Mouse (Mus musculus) layer of hippocampus, postnatal 14 days (tissue): ENCODE measurements around the gene 2410004B18Rik. TPM values are rescaled to one million over a fixed set of nuclear protein-coding genes. Genes with fewer than 3 reads are reported as not detected.

ENCODE experiments used
- DNase-seq, 2 experiments: peaks; one replicate each; pipeline ENCODE4 v3.0.0; 2021 to 2022; ENCODE audit warnings: low spot score in 2 of 2, mixed read lengths in 1 of 2
- total RNA-seq, 2 experiments: library from RNA; stranded (reverse); gene quantifications; 2 replicates each; pipeline ENCODE4 v1.2.3; 2021

Gene 2410004B18Rik
- total RNA-seq, 2 experiments from 2014 or later, result 38.1 to 40.3 TPM

DNA sequence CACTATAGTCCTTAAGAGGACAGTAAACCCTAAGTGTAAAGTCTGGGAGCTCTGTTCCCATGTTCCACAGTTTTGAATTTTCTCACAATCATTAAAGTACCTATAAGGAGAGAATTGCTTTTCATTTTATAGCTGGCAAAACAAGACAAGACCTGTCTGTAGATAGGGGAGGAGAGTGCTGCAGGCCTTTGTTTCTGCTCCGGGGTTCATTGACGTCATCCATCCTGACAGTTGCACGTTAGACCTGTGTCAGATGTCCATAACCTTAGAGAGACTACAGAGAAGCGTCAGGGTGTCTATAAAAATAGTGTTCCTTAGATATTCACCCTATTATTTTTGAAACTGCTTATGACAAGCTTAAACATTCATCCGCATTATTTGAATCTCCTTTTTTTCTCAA, 12.3 kb upstream of the 2410004B18Rik start:
- no peak for DNase-seq

DNA sequence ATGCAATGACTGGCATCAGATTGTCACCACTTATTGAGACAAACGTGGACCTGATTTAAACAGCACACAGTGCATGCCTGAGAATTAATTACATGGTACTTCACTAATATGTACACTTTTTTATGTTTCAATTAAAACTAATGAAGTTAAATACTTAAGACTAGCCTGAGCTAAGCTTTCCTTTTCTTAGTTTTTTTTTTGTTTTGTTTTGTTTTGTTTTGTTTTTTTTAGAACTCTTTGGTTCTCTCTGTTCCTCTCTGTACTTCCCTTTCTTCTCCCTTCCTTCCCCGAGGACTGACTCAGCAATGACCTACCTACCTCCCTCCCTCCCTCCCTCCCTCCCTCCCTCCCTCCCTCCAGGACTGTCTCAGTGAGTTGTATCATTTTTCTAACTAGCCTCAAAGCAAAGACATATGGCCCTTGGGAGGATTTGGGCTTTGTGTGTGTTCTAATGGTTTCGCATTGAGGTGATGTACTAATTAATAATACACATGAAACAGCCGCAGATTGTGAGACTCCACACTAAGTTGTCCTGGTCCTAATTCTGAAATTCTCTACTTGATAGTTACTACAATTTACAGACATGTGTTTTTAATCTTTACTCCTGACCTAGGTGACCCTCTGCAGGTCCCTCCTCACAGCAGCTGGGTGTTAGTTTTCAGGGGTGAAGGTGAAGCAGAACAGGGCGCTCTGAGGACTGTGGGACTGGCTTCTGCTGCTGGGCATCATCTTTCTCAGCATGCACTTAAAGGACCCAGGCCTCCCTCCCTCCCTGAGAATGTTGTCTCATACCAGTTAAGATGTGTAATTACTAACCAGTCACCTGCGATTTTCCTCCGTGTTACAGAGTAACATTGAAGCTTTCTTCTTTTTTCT, 8.1 kb upstream of the 2410004B18Rik start:
- no peak for DNase-seq

DNA sequence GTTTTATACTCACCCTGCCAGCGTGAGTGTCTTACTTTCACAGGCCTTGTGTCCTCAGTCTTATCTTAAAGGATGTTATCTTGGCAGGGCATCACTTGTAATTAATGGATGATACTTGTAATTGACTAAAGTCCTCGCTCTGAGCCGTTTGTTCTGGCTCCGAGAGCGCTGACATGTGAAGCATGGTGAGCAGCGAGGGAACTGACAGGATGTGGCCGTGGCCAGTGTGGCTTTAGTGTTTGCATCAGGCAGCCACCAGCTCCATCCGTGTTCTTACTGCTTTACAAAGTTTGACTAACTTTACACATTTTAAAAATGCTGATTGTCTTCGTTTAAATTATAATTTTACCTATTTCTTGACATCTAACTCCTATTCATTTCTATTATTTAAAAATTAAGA, 4.0 kb upstream of the 2410004B18Rik start:
- DNase-seq, result no peak

DNA sequence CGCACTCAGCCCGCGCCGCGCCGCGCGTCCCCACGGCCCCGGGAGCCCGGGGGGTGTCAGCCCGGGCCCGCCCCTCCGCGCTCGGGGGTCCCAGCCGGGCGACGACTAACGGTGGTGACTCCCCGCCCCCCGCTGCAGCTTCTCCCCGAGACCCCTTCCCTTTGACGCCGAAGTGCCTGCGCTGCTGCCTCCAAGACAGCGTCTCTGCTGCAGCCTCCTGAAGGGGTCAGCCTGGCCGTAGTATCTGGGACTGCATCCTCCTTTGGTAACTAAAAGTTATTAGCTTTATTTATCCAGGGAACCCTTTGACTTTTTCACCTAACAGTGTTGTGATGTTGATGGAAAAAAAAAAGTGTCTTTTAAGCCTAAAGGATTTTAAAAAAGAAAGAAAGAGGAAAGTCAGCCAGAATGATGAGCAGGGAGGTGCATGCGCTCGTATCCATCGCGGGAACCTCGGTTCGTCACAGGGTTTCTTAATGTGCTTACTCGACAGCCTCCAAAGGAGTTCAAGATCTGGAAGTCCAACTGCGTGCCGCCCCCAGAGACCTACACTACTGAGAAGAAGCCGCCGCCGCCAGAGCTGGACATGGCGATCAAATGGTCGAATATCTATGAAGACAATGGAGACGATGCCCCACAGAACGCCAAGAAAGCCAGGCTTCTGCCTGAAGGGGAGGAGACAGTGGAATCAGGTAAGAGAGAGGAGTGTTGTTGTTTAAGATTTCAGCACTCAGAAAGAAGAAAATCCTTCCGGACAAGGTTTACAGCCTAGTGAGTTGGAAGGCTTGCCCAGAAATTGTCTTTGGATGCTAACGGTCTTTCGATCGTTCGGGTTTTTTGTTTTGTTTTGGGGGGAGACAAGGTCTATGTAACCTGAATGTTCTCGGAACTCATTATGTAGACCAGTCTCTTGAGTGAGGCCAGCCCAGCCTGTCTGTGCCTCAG, 863 bp downstream of the 2410004B18Rik start:
- DNase-seq, result no peak

DNA sequence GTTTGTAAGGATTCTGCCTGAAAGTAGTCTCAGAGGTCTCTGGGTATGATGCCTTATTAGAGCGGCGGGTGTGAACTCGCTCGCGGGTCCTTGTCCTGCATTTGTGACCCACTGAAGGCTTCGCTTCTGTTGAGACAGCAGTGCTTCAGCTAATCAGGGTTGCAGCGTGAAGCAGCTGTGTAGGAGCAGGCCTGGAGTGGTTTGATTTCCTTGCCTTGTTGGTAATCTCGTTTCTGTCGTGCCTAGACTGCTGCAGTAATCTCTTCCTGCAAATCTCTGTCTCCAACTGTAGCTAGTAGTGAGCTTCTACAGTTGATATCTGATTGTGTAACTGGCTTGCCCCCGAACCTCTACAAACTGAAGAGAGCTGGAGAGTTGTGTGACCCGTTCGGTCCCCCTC, 1.6 kb downstream of the 2410004B18Rik start:
- DNase-seq, result no peak

DNA sequence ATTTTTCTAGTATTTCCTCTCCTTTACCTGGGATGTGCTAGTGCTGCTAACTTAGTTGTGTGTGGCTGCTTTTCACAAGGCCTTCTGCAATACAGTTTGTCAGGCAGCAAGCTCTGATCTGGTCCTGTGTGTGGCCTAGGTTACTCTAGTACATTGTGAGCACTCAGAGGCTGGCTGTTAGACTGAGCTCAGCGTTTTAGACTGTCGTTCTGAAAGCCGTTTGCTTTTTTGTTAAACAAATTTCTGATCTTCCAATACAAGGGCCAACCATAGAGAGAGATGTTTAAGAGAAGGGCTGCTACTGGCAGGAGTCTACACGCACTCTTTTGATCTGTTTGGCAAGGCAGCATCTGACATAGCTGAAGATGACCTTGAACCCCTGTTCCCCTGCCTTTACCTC, 2.2 kb downstream of the 2410004B18Rik start:
- DNase-seq, result no peak

DNA sequence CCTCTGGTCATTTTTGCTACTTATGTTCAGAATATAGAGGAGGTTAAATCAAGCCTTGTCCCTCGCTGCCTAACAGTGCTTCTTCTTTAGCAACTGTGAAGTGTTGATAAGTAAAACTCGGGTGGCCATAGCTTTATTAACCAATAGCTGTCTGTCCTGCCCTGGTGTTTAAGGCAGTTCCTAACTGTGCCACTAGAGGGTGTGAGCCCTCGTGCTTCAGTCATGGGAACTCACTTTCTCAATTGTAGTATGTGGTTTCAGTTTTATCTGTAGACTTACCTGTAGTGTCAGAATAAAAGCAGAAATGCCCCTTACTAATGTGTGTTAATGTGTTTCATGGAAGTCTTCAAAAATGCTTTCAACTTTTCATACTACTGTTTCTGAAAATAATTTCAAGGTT, 4.2 kb downstream of the 2410004B18Rik start:
- peak; percentile 56 to 72 for DNase-seq

DNA sequence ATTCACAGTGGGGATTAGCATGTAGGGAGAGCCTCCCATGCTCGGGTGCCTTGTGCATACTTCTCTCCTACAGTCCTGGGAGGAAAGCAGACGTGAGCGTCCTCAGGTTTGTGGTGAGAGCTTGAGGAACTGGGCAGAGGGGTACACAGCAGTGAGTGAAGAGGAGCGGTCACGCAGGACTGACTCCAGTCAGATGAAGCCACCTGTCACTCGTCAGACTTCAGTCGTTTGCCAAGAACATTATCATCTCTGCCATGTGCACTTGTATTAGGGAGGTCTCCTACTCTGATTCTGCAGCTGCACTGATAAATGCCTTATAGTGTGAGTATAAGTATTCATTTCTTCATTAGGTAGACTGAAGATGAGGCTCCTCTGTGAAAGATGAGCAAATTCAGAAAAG, 6.5 kb downstream of the 2410004B18Rik start:
- no peak for DNase-seq

DNA sequence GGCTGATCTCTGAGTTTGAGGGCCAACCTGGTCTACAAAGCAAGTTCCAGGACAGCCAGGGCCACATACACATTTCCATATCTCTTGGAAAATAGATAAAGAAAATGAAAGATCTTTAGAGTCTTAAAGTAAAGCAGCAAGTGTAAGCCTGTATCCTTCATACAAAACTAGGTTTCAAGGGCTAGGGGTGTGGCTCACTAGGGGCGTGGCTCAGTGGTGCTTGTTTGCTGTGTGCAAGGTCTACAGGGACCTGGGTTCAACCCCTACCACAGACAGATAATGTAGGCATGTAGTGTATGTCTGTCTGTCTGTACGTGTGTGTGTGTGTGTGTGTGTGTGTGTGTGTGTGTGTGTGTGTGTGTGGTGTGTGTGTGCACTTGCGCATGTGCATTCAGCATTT, 8.1 kb downstream of the 2410004B18Rik start:
- DNase-seq, result no peak

DNA sequence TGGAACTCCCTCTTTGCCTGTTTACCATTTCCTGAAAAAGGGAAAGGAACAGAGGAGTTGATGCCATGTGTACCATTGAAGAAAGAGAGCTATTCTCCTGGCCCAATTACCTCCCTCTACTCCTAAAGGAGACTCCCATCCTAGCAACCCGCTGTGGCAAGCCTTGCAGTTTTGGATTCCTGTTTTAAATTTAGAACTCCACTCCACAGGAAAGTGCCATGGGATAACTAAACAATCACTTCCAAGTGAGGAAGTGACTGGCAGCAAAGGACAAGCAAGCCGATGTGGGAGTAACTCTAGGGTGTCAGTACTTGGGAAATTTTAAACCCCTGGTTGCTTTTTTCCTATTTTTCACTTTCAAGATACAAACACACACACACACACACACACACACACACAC, 8.8 kb downstream of the 2410004B18Rik start:
- DNase-seq, result no peak

DNA sequence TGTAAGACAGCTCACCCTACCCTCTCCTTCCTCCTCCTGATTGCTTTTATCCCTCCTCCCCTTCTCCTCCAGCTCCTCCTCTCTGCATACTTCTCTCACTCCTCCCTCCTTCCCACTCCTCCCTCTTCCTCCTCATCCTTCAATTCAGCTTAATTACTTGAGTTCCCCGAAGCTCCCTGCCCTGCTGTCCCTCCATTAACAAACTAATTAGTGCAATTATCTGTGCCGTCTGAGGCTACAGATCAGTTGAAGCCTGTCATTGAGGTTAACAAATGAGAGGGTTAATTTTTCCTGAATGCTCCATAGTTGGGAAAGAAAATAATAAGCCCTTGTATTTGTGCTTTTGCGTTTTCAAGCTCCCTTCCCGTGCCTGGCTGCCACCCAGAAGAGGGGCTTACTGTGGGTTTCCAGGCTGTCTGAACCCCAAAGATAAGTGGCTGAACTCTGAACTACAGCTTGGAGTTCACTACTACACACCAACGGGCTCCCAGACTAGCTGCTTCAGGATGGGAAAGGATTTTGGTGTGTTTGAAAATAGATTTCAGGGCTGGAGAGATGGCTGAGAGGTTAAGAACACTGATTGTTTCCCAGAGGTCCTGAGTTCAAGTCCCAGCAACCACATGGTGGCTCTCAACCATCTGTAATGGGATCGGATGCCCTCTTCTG, 9.9 kb downstream of the 2410004B18Rik start:
- no peak for DNase-seq

DNA sequence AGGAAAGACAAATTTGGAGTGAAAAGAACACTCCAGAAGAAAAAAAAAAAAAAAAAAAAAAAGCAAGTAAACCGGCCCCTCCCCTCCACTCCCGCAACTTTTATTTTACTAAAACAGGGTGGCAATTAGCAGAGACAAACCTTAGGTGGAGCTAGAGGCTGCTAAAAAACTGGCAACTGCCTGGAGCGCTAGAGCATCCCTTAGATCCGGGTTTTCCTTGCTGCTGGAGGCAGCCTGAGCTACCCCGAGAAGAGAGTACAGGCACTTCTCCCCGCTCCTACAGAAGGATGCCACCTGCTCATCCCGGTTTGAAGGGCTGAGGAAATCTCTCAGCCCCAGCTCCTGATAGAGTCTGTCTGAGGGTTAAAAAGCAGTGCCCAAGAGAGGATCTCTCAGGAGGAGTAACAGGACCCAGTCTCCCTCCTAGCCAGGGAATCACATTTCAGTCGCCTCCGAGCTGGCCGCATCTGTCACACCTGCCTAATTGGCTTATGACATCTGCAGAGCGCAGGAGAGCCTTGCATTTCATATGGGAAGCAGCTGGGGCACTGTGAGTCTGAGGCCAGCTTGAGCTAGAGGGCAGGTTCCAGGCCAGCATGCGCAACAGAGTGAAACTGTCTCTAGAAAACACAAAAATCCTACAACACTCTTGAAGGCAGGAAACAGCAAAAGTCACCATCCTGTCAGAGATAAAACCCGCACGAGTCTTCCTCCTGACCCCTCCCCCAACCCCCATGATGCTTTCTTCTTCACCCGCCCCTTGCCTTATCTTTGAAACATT, 12.4 kb downstream of the 2410004B18Rik start:
- peak; percentile 39 to 73 for DNase-seq

DNA sequence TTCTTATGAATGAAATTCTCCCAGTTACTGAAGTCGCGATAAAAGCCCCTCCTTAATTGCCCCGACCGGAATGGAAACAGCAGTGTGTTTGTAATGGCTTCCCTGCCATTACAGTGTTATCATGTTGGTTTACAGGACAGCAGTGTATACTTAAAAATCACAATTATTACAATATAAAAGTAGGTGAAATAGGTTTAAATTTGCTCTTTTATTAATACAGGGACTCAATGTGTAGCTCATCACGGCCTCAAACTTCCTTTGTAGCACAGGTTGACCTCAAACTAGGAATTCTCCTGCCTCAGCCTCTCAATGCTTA, 13.0 kb downstream of the 2410004B18Rik start:
- DNase-seq, result no peak

DNA sequence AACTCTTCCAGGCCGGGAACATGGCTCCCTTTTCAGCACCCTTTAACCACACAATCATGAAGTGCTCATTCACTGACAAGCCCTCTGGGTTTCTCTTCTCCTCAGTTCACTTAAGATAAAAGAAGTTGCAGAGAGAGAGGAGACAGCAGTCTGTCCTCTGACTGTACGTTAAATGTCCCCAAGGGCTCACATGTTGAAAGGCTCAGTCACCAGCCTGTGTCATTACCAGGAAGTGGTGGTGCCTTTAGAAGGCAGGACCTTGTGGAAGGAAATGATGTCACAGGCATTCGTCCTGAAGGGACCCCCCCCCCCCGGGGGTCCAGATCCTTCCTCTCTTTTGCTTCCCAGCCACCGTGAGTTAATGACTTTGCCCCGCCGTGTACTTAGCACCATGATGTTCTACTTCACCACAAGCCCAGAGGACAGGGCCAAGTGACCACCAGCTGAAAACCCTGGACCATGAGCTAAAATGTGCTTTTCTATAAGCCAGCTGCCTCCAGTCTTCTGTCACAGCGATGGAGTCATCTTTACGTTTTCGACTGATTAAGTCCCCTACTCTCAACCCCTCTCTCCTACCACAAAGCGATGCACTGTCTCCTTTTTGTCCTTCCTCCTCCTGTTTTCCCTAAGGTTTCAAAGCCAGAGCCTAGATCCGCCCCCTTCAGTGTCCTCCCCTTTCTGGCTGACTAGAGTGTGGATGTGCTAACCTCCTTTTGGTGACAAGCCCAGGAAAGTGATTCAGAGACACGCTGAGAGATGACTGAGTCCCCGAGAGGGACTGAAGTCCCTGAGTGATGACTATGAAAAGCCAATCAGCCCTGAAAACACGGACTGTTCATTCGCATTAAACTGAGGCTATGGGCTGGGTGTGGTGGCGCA, 13.7 kb downstream of the 2410004B18Rik start:
- DNase-seq, result no peak

DNA sequence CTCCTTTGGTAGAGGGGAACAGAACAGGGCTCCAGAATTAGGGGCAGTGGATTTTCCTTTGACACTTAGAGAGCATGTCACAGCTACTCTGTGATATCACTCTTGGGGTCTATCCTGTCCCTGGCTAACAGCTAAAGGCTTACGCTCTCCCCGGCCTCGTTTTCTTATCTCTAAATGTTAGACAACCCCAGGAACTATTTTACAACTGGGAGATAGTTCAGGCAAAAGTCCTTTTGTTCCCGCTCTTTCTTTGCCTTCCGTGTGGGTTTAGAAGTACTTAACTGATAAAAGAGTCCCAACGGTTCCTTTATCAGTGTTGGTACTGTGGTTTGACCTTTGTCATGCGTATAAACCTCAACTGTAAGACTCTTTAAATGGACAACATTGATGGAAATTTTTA, 15.1 kb downstream of the 2410004B18Rik start:
- no peak for DNase-seq

DNA sequence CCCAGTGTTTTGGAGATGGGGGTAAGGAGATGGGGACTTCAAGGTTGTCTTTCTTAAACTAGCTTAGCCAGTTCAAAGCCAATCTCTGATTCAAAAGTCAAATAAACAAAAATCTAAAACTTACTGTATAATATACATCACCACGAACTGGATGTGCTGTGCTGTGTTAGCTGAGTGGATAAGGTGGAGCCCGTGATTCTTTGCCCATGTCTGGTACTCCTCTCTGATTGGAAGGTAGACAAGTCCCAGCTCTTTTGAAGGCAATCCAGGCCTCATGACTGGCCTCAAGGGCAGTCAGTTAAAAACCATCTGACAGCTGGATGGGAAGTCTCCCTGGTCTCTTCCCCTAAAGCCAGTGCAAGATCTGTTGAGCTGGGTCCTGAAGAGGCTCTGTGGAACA, 15.6 kb downstream of the 2410004B18Rik start:
- DNase-seq, result no peak

DNA sequence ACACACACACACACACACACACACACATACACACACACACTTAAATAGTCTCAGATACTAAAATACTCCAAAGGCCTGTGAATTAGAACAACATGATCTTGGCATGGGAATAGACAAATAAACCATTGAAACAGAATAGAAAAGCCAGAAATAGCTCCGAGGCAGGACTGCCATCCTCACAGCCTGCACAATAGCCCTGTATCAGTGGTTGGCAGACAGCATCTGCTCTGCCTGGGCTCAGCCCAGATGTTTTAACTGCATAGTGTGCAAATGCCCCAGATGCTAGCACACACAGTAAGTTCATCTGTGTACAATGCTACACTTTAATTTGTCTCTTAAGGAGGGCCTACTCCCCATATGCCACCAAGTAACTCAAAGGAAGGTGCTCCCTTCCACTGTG, 22.0 kb downstream of the 2410004B18Rik start:
- peak in 1 of 2 experiments; percentile 16 for DNase-seq

DNA sequence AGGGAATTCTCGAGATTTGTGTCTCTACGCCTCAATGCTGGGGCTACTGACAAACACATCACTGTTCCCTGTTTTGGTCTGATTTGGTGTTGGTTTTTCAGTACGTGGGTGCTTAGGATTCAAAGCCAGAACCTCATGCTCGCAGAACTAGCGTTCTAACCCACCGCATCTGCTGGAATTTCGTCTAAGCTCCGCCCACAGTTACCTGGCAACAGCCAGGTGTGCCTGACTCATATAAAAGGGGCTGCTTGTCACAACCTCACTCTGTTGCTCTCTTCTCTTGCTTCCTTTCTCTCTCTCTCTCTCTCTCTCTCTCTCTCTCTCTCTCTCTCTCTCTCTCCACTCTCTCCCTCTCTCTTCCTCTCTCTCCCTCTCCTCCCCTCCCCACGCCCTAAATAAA, 24.6 kb downstream of the 2410004B18Rik start:
- no peak for DNase-seq

DNA sequence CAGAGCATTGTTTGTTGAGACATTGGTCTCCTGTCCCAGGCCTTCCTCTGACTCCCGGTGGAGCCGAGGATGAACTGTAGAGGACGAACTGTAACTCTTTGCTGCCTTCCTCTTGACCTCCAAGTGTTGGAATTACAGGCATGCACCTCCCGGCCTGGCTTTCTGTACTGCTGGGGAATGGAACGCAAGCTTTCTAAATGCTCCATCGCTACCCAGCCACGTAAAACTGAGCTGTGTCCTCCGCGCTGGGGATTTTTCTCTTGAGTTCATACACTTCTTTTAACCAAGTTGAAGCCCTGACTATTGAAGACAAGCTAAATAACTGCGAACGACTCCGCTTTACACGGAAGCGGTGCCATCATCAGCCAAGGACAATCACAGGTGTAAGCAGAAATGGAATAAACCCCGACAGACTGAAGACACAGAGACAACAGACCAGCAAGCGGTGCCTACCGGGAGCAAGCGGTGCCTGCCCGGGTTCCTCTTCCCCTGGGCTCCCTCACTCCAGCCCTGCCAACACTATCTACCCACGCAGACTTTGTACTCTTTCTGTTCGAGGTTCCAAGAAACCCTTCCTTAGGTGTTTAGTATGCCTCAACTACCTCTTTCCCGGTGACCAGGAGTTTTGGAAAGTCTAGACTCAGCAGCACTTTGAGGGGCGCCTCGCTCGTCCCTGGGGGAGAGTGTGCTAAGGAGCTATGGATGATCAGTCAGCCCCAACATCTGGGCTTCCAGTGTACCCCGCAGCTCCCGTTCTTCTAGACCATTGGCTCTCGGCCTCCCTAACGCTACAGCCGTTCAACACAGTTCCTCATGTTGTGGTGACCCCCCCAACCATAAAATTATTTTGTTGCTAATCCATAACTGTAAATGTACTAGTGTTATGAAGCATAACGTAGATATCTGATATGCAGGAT, 25.5 kb downstream of the 2410004B18Rik start:
- DNase-seq, result no peak
